In the genomic region with DNA sequence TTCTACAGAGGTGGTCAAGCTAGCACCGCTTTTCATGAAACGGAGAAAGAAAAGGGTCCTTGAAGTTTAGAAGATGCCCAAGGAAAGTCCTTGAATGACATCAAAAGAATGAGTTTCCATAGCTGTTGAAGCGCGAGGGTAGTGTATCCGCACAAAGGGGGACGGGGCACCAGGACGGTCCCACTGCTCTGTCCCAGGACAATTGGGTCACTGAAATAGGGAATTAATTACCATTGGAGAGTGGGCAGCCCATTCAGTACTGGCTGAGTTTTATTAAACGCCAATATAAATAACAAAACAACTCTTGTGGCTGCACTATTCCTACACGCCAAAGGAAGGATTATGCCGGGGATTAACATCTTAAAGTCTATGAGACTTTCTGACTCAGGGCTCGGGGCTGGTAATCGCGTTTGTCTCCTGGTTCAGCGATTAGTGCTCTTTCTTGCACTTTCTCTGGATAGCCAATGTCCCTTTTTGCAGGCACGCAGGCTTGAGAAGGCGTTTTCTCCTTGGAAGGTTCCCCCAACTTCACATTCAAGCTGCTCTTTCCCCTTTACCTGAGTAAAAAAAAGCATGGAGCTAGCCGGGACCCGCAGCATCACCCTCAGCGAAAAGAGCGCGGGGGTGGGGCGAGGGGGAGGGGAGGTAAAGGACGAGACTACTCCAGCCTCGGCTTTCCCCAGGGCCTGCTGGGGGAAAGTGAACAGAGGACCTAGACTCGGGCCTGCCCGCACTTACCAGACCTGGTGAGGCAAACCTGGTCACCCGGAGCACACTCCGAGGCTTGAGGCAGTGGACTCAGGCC, we compare ENCODE assay signal across 11 mouse cellular contexts. TPM values are rescaled to one million over a fixed set of nuclear protein-coding genes. Genes with fewer than 3 reads are reported as not detected.
DNase-seq lines count a peak whose midpoint lies in the region; ATAC-seq and TF ChIP-seq lines count a peak whose summit lies in the region.
"Had no signal": no experiment of that assay in that cellular context is flagged by ENCODE, and none has a peak within 500 bp of the region (broad histone marks: within the 10 kb centered on the region; RNA-seq: fewer than 3 reads in every experiment).

No protein-coding gene starts in this region.

- no peak overlapping the region for H3K9ac ChIP-seq in intestine, postnatal 0 days (ENCODE audit: low read depth, low read length)
- no peak overlapping the region for H3K9ac ChIP-seq in intestine, embryonic 16.5 days (ENCODE audit: low read depth, low read length)
- peak overlapping the region; percentile 62 for H3K9ac ChIP-seq in forebrain, embryonic 13.5 days
- H3K9ac ChIP-seq in midbrain, embryonic 13.5 days (replicated peaks) = no peak overlapping the region

- peaks cover 80% of the 10 kb centered on the region for H3K27me3 ChIP-seq in intestine, postnatal 0 days (replicated peaks; ENCODE audit: control insufficient read depth, insufficient read depth, low read length)
- H3K27me3 ChIP-seq in intestine, embryonic 16.5 days (replicated peaks; ENCODE audit: control insufficient read depth, insufficient read depth, low read length) = peaks cover 45% of the 10 kb centered on the region
- H3K27me3 ChIP-seq in forebrain, embryonic 13.5 days = peaks cover 75% of the 10 kb centered on the region
- H3K27me3 ChIP-seq in midbrain, embryonic 13.5 days = peaks cover 88% of the 10 kb centered on the region
- peaks cover 30% of the 10 kb centered on the region for H3K27me3 ChIP-seq in thymus, adult 2 months (ENCODE audit: control insufficient read depth, insufficient read depth, low read length)
- H3K27me3 ChIP-seq: CH12.LX had no signal

- TF ChIP-seq CTCF in intestine, postnatal 0 days (IDR thresholded peaks at IDR 0.05; ENCODE audit: low read depth) = no peak
- TF ChIP-seq CTCF in thymus, adult 2 months (IDR thresholded peaks at IDR 0.05; ENCODE audit: borderline replicate concordance, control insufficient read depth, extremely low read depth, insufficient read depth, low read length, poor library complexity) = no peak

- ATAC-seq in intestine, postnatal 0 days = 0 out of 2 replicates have a peak, but pooled peaks have one; percentile 12
- ATAC-seq in intestine, embryonic 16.5 days = no peak
- no peak for ATAC-seq in forebrain, embryonic 13.5 days
- peak; percentile 59 for ATAC-seq in midbrain, embryonic 13.5 days
- ATAC-seq in monocyte, adult 5-6 weeks (replicated peaks; ENCODE audit: insufficient number of reproducible peaks, low FRiP score, low TSS enrichment, poor library complexity, severe bottlenecking) = no peak

- H3K9me3 ChIP-seq in intestine, postnatal 0 days (ENCODE audit: control insufficient read depth) = no peaks in the 10 kb centered on the region
- H3K9me3 ChIP-seq in intestine, embryonic 16.5 days (ENCODE audit: control insufficient read depth, low read length) = no peaks in the 10 kb centered on the region
- no peaks in the 10 kb centered on the region for H3K9me3 ChIP-seq in forebrain, embryonic 13.5 days (replicated peaks)
- no peaks in the 10 kb centered on the region for H3K9me3 ChIP-seq in midbrain, embryonic 13.5 days

- H3K4me1 ChIP-seq in intestine, postnatal 0 days (replicated peaks; ENCODE audit: control insufficient read depth, insufficient read depth, low read length) = peaks cover under 1% of the 10 kb centered on the region; the same call in 1 of the 2 replicates
- peaks cover 9% of the 10 kb centered on the region for H3K4me1 ChIP-seq in intestine, embryonic 16.5 days (ENCODE audit: control insufficient read depth, insufficient read depth, low read length)
- H3K4me1 ChIP-seq in forebrain, embryonic 13.5 days = peaks cover 62% of the 10 kb centered on the region
- peaks cover 57% of the 10 kb centered on the region for H3K4me1 ChIP-seq in midbrain, embryonic 13.5 days (replicated peaks)
- H3K4me1 ChIP-seq in thymus, adult 2 months (replicated peaks; ENCODE audit: control insufficient read depth, insufficient read depth, low read length) = no peaks in the 10 kb centered on the region

- H3K27ac ChIP-seq in intestine, postnatal 0 days (ENCODE audit: low read depth, low read length) = no peak overlapping the region
- no peak overlapping the region for H3K27ac ChIP-seq in intestine, embryonic 16.5 days (ENCODE audit: low read length)
- H3K27ac ChIP-seq in forebrain, embryonic 13.5 days = peak overlapping the region; percentile 73
- H3K27ac ChIP-seq in midbrain, embryonic 13.5 days = peak overlapping the region; percentile 62
- H3K27ac ChIP-seq in thymus, adult 2 months (ENCODE audit: control insufficient read depth, insufficient read depth, low read length) = no peak overlapping the region

- peak; percentile 61 for DNase-seq in embryo, embryonic 10 days (ENCODE audit: low spot score)
- DNase-seq in natural killer cell, adult 2 months (ENCODE audit: low spot score in 2 of 2) = no peak
- DNase-seq in thymus, adult 2 months = no peak
- DNase-seq: cerebellum, adult 11 months had no signal

- H3K4me3 ChIP-seq in intestine, postnatal 0 days (ENCODE audit: low read depth, low read length) = no peak overlapping the region
- no peak overlapping the region for H3K4me3 ChIP-seq in intestine, embryonic 16.5 days (ENCODE audit: low read length)
- peak overlapping the region; percentile 20 for H3K4me3 ChIP-seq in forebrain, embryonic 13.5 days
- H3K4me3 ChIP-seq in midbrain, embryonic 13.5 days (replicated peaks) = peak overlapping the region; percentile 10
- no peak overlapping the region for H3K4me3 ChIP-seq in thymus, adult 2 months (ENCODE audit: control insufficient read depth, insufficient read depth, low read length)

- no peak overlapping the region for H3K4me2 ChIP-seq in intestine, postnatal 0 days (replicated peaks; ENCODE audit: low read depth)
- H3K4me2 ChIP-seq in intestine, embryonic 16.5 days (ENCODE audit: low read depth, low read length) = no peak overlapping the region
- peak overlapping the region; percentile 53 for H3K4me2 ChIP-seq in forebrain, embryonic 13.5 days
- H3K4me2 ChIP-seq in midbrain, embryonic 13.5 days (replicated peaks) = peak overlapping the region; percentile 43

- WGBS in intestine, postnatal 0 days = 4% methylated on average over 28 of the region's 28 CpGs
- 2% methylated on average over 28 of the region's 28 CpGs for WGBS in intestine, embryonic 16.5 days
- 0% methylated on average over 28 of the region's 28 CpGs for WGBS in forebrain, embryonic 13.5 days
- WGBS in midbrain, embryonic 13.5 days = under 1% methylated on average over 28 of the region's 28 CpGs
- 13% methylated on average over 28 of the region's 28 CpGs for WGBS in thymus, adult 2 months

- H3K36me3 ChIP-seq in intestine, postnatal 0 days (ENCODE audit: control insufficient read depth, insufficient read depth) = no peaks in the 10 kb centered on the region
- H3K36me3 ChIP-seq in intestine, embryonic 16.5 days (ENCODE audit: control insufficient read depth, insufficient read depth, low read length) = no peaks in the 10 kb centered on the region
- H3K36me3 ChIP-seq in forebrain, embryonic 13.5 days (ENCODE audit: poor library complexity, severe bottlenecking) = no peaks in the 10 kb centered on the region
- H3K36me3 ChIP-seq in midbrain, embryonic 13.5 days = no peaks in the 10 kb centered on the region
- no peaks in the 10 kb centered on the region for H3K36me3 ChIP-seq in thymus, adult 2 months (ENCODE audit: control insufficient read depth, insufficient read depth, low read length)

- TF ChIP-seq POLR2A in thymus, adult 2 months (IDR thresholded peaks at IDR 0.05; ENCODE audit: control insufficient read depth, extremely low read depth, insufficient read depth, low read length, poor library complexity) = no peak

RNA-seq across cellular contexts. Expression of a gene that starts 5.6 kb away (rescaled TPM):
- polyA plus RNA-seq in intestine, postnatal 0 days (2015; fragmentation: Nextera tagmentation; extraction: Ambion mirVana) = not detected in 2 replicates
- not detected in 2 replicates for polyA plus RNA-seq in intestine, embryonic 16.5 days (2015; fragmentation: Nextera tagmentation; extraction: Ambion mirVana)
- 122 and 153 TPM in 2 replicates for polyA plus RNA-seq in forebrain, embryonic 13.5 days (2015; fragmentation: Nextera tagmentation; extraction: Ambion mirVana)
- polyA plus RNA-seq in midbrain, embryonic 13.5 days (2015; fragmentation: Nextera tagmentation; extraction: Ambion mirVana) = 58.3 and 67.5 TPM in 2 replicates
- 0.29 TPM in 1 of 3 replicates, not detected in the others for total RNA-seq in monocyte, adult 5-6 weeks (2017)
- polyA plus RNA-seq in thymus, adult 2 months (2012; rRNA removed) = 0.09 and 0.20 TPM in 2 replicates
- total RNA-seq: CH12.LX had no signal
- polyA plus RNA-seq: heart, embryonic 16.5 days had no signal

Comparison
In these comparisons a context has a peak if more than half of its experiments do, and no peak if none do; other contexts are left out.
1. ATAC-seq: peak in intestine, postnatal 0 days (single experiment) and midbrain, embryonic 13.5 days (single experiment); none in intestine, embryonic 16.5 days (single experiment), forebrain, embryonic 13.5 days (single experiment) and monocyte, adult 5-6 weeks (single experiment).
2. H3K27ac ChIP-seq: peak in forebrain, embryonic 13.5 days (single experiment) and midbrain, embryonic 13.5 days (single experiment); none in intestine, postnatal 0 days (single experiment), intestine, embryonic 16.5 days (single experiment) and thymus, adult 2 months (single experiment).
3. H3K4me2 ChIP-seq: peak in forebrain, embryonic 13.5 days (single experiment) and midbrain, embryonic 13.5 days (single experiment); none in intestine, postnatal 0 days (single experiment) and intestine, embryonic 16.5 days (single experiment).
4. H3K4me3 ChIP-seq: peak in forebrain, embryonic 13.5 days (single experiment) and midbrain, embryonic 13.5 days (single experiment); none in intestine, postnatal 0 days (single experiment), intestine, embryonic 16.5 days (single experiment) and thymus, adult 2 months (single experiment).
5. RNA of a gene that starts 5.6 kb away (polyA plus RNA-seq): 122 to 153 TPM in forebrain, embryonic 13.5 days and 58.3 to 67.5 TPM in midbrain, embryonic 13.5 days; 0.09 to 0.20 TPM in thymus, adult 2 months, not detected in intestine, postnatal 0 days and not detected in intestine, embryonic 16.5 days; every median in the first group is over 10 times any median in the second.